Mouse (Mus musculus) hematopoietic stem cell, adult 5-6 weeks (primary cell): Measurements from ENCODE around the gene Kcnj12. TPM values are rescaled to one million over a fixed set of nuclear protein-coding genes. Genes with fewer than 3 reads are reported as not detected.

Experiments used
- ATAC-seq, 2 experiments: fragments of 125-278 bp in 1 of 2; replicated peaks in 1 of 2; 2 replicates each; pipeline ENCODE4 v1.8.0; 2016 to 2017; ENCODE audit warnings: inconsistent platforms in 2 of 2, mild to moderate bottlenecking in 2 of 2, moderate number of reproducible peaks in 2 of 2, low read depth in 1 of 2, moderate TSS enrichment in 1 of 2; ENCODE audit not compliant: low FRiP score in 2 of 2, poor library complexity in 2 of 2, severe bottlenecking in 2 of 2, insufficient read depth in 1 of 2, low TSS enrichment in 1 of 2
- total RNA-seq: library from RNA; stranded (forward); fragments of 172-1452, 232-1000 nt; gene quantifications from 2 replicates; pipeline ENCODE4 v1.2.3, GENCODE M21; 2017

Gene Kcnj12
- total RNA-seq = not detected in 2 replicates

- no peak for ATAC-seq
These were observed at the start of gene Kcnj12 for GRCm38 (mm10) chr11:61022550-61023391. Kcnj12 (plus strand) TSS chr11:61022564.

DNA sequence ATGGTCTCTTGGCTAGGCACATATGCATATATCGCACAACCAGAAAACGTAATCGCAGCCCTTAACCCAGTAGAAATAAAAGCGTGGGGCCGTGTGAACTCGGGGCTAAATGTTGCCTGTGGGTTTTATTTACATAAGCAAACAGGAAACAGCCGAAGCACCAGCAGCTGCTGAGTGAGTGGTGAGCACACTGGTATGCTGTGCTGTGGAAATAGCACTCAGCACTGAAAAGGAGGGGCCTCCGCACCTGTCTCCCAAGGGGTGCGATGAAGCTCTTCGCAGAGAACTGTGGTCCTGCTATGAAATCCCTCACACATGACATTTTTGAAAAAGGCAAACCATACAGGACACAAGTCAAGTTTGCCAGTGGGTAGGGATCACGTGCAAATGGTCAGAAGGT is 47.3 kb upstream of the Kcnj12 start:
- ATAC-seq = no peak

DNA sequence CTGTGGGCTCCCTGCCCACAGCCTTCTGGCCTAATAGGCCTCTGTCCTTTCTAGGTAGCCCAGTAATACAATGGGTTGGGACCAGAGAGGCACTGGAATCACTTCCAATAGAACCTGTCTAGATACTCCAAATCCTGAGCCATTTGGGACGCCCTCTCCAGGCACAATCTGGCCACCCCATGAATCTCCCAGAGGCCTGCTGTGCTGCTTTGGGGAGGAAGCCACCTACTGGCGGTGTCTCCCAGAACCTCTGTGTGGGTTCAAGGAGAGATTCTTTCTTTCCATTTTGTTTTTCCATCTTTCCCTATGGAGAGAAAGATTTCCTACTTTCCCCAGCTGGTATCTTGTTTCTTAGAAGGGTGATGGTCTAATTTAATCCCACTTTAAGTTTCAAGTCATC is 46.1 kb upstream of the Kcnj12 start:
- ATAC-seq = no peak

GRCm38 (mm10) chr11:60976742-60977141 is 45.6 kb upstream of the Kcnj12 start:
- no peak for ATAC-seq

DNA sequence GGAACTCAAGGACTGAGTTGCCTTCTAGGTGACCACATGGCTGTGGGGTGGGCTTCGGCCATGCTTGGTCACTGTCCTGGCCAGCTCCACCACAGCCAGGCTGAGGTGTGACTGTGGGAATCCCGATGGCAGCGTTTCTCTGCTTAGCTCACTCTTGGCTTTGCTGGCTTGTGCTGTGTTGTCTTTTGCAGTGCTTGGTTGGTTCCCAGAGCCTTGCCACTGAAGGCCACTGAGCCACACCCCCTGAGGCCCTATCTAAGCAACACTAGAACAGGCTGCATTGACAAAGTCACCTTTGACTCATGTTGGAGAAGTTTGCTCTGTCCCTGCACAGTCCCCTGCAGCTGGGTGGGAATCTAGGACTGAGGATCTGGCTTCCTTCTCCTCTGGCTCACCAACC is 45.2 kb upstream of the Kcnj12 start:
- no peak for ATAC-seq

- no peak for ATAC-seq
These were observed 43.7 kb upstream of the Kcnj12 start for GRCm38 (mm10) chr11:60978658-60979057.

GRCm38 (mm10) chr11:60979788-60980187 is 42.6 kb upstream of the Kcnj12 start:
- no peak for ATAC-seq

DNA sequence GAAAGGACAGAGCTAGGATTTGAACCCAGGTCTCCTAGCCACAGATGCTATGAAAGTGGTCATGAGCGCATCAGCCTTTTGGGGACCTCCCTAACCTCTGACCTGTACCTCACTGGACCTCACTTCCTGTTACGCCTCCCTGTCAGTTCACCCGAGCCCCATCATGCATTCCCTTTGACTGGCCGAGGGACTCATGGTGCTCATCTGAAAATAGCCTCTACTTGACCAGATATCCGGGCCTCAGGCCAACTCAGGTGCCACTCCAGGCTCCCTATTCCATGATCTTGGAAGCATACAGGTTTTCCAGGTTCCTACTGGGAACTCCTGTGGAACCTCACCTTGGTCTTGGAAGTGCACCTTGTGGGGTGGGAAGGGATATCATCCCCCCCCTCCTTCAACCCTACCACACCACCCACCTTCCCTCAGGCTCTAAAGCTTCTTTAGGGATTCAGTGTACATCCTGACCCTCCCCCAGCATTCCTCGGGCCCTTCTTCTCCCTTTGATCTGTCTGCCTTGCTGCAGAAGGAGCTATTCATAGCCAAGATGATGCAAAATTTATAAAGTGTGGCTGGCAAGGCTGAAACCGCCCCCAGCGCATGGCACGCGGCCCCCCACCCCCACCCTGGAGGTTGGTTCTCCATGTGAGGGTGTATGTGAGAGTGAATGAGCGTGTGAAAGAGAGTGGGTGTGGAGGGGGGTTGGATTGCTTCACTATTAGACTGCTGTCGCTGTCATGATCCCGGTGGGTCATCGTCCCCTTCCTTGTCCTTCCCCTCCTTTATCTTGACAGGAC is 40.5 kb upstream of the Kcnj12 start:
- no peak for ATAC-seq

DNA sequence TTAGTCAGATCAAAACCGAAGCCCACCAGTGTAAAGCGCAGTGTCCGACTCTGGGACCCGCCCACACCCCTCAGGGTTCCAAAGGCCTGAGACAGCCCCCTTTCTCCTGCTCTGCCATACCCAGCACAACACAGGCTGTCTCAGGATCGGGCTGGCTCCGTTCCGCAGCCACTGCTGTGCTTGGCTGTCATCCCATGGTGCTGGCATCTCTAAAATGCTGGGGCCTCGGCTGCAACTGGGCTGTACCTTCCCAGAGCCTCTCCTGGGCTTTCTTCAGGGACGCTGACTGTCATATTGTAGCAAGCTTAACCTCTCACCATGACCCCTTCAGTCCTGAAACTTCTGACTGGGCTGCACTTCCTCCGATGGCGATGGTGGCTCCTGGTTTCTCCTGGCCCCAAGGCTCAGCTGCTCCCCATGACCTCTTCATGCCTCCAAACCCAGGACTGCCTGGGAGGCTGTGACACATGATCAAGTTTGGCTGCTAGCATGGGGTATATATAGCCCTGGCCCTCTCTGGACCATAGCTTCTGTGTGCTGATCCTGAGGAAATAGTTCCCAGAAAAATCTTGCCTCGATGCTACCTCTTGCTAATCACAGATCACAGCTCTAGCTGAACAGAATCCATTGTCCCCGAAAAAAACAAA is 37.3 kb upstream of the Kcnj12 start:
- no peak for ATAC-seq

DNA sequence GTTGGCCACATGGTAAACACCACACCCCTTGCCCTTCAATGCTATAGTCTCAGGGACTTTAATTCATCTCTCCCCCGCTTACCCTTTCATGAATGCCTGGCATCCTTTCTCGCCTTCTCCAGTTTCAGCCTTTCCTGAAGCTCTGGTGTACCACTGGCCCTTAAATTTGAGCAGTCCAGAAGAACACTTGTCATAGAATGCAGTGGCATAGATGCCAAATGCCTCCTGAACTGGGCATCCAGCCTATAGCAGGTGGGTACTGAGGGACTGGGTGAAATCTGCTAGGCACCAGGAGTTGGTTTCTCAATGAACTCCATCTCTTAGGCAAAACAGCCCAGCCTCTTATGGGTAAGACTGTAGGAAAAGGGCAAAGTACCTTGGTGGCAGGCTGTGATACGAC is 31.9 kb upstream of the Kcnj12 start:
- no peak for ATAC-seq

- no peak for ATAC-seq
These were observed 19.6 kb upstream of the Kcnj12 start for GRCm38 (mm10) chr11:61002736-61003135.

DNA sequence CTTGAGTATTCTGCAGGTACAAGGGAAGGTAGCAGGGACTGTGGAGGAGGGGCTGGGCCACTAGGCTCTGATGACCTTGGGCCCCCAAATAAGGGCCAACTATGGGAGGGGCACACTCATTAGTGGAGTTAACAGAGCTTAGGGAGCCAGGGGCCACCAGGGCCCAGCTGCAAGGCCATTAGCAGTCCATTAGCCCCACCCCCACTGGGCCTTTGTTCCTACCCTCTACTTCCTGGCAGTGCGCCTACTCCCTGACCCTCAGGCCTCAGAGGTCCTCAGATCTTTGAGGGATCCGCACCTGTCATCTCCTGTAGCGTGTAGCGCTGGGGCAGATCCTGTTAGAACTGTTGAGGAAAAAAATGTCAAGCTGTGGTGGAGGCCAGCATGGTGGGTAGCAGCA is 18.3 kb upstream of the Kcnj12 start:
- ATAC-seq = no peak

DNA sequence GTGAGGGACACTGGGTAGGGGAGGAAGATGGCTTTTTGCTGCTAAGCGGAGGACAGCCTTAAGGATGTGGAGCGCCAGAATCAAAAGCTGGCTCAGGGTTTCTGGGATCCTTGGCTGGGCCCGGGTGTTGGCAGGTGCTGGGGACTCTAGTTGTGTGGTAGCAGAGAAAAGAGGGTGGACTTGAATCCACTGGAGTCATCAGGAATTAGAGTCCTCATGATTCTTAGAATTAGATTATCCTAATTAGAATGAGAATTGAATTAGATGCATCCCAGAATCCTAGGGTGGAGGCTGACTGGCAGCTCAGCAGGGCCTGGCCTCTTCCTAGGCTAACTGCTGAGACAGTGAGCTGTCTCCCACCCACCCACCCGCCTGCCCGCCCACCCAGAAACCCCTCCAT is 17.6 kb upstream of the Kcnj12 start:
- no peak for ATAC-seq

- ATAC-seq = no peak
These were observed 17.0 kb upstream of the Kcnj12 start for GRCm38 (mm10) chr11:61005345-61005744.

DNA sequence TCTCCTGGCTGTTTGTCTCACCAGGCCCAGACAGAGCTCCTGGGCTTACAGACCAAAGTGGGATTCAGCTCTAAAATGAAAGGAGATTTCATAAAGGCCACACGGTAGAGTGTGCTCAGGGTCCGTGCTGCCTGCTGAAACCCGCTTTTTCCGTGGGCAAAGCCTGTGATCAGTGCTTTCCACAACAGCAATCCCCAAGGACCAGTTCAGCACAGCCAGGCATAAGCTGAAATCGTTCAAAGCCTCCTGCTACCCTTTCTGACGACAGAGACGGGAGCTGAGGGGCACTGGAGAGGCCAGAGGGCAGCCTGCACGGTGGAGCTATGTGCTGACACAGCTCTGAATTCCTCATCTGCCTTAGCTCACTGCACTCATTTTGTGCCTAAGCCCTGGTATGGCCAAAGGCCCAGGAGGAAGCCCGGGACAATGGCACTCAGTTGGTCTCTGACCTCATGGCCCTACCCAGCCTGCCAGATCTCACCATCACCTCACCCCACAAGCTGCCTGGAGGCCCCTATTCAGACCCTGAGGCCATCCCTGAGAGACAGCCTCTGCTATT is 10.5 kb upstream of the Kcnj12 start:
- no peak for ATAC-seq

GRCm38 (mm10) chr11:61016866-61017398 is 5.4 kb upstream of the Kcnj12 start:
- no peak for ATAC-seq

DNA sequence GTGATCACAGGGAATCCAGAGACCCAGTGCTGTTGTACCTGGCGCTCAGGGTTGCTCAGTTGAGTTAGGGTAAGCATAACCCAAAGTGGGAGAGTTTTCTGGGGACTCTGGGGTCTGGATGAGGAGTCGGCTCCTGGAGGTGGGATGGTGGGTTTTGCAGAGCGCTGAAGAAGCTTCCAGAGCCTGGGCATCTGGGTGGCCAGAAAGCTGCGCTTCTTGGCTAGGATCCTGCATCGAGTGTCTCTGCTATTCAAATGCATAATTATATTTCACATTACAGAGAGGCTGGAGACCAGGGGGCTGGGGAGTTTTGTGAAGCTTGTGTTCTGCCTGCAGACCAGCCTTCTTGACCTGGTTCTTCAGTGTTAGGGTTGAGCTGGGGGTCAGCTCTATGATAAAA is 1.2 kb upstream of the Kcnj12 start:
- ATAC-seq = no peak
